Mouse (Mus musculus) brain, embryonic 14.5 days (tissue): ENCODE results near the gene Ascc1. TPM values are rescaled to one million over a fixed set of nuclear protein-coding genes. Genes with fewer than 3 reads are reported as not detected.
A peak's percentile ranks its signal among the peaks of the same experiment; 100 is the strongest.

Source experiments
- DNase-seq: peaks from one replicate; pipeline ENCODE4 v3.0.0-alpha.2; 2011; ENCODE audit warnings: low read depth
- CTCF ChIP-seq: fragments of 200-500 bp; IDR thresholded peaks from 2 replicates; pipeline ENCODE4 v1.5.1; 2012; ENCODE audit warnings: inconsistent platforms, mild to moderate bottlenecking, moderate library complexity, borderline replicate concordance; ENCODE audit not compliant: insufficient read depth, insufficient read length; ENCODE audit errors: extremely low read depth
- POLR2A ChIP-seq: fragments of 200-500 bp; IDR thresholded peaks from 2 replicates; pipeline ENCODE4 v1.6.1; 2012; ENCODE audit warnings: mild to moderate bottlenecking, inconsistent platforms, borderline replicate concordance; ENCODE audit not compliant: poor library complexity, insufficient read depth, insufficient read length, severe bottlenecking; ENCODE audit errors: extremely low read depth
- polyA plus RNA-seq: library from polyadenylated mRNA; depleted of rRNA; stranded (reverse); fragments of >200 nt; gene quantifications from 2 replicates; pipeline ENCODE4 v1.2.3, GENCODE M21; 2012

Ascc1 gene
- polyA plus RNA-seq, 1 experiment: 36.3 TPM

DNA sequence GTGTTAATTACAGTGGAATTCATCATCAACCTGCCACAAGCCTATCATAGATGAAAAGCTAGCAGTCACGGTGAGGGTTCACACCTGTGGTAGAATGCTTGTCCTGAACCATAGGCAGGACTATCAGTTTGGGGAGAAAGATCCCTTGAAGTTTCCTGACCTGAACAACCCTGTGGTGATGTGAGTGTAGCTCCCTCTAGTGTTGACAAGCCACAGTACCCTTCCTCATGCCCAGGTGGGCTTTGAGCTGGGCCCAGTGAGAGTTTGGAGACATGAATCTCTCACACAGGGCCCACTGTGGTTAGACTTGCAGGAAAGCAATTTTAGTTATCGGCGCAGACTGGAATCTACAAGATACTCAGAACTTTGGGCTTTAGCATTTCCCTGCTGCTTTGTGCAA, 63.9 kb downstream of the Ascc1 start:
- peak; percentile 67 for DNase-seq
- TF ChIP-seq CTCF (peak; percentile 72; the same call in 1 of the 2 replicates), POLR2A (no peak)

DNA sequence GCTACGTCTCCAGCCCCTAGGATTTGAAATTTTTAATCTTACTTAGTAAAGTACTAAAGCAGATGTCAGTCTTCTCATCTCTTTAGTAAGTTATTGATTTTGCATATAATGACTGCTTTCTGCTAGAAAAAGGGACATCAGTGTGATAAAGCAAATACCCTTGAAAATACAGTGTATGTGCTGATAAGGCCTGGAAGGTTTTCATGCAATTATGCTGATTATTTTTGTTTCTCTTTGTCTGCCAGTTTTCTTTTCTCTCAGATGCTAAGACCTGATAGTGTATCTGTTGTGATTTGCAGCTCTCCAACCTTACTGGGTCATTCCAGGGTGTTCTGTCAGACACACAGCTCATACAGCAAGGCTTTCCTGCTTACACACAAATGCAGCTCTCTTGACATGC, 72.6 kb downstream of the Ascc1 start:
- no peak for DNase-seq
- TF ChIP-seq POLR2A: no peak
- TF ChIP-seq CTCF: no peak

DNA sequence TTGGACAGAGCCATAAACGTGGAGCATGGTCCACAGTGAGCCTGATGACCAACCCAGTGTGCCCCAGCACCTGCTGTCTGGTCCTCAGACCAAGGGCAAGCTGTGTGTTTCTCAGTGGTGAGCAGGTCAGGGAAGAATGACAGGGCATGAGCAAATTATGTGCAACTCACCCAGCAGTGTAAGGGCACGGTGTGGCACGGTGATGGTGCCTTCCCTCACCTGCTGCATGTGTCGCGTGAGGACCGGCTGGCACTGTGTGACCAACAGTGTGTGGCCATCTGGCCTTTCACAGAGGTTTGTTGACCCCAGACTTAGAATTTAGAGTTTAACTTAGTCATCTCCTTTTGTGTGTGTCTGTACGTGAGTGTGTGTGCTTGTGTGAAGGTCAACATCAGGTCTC, 74.6 kb downstream of the Ascc1 start:
- no peak for DNase-seq

DNA sequence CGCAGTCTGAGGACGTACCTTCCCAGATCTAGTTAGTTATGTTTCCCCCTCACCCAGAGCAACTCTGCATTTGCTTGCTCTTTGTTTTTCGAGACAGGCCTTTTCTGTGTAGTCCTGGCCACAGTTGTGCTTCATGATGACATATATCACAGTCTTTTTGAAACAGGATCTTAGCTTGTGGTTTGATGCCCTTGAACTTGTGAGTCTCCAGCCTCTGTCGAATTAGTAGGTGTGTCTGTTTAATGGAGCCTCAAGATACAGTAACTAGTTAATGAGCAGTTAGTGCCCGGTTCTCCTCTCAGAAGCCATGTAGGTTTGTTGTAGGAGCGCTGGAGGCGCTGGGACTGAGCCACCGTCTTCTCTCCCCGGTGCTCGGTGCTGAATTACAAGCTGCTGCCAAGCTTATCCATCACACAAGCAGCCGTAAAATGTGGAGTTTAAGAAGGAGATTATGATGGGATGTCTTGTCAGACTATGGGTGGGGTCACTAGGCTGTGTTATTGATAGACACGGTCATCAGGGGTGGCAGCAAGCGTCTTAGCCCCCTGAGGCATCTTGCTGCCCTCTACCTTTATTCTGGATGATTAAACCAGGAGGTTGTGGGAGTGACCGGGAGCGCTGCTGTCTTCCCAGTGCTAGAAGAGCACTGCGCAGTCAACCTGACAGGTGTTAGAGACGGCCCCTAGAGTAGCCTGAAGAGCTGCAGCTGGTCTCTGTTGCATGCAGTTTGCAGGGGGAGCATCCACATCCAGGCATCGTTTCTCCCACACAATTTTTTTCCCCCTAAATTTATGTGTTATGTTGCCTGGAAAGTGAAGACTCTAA, 75.3 kb downstream of the Ascc1 start:
- DNase-seq: peak; percentile 27
- TF ChIP-seq POLR2A (no peak), CTCF (no peak)

More for the DNA sequence above, 74.6 kb downstream of the Ascc1 start:
- TF ChIP-seq POLR2A: no peak
- no peak for TF ChIP-seq CTCF

DNA sequence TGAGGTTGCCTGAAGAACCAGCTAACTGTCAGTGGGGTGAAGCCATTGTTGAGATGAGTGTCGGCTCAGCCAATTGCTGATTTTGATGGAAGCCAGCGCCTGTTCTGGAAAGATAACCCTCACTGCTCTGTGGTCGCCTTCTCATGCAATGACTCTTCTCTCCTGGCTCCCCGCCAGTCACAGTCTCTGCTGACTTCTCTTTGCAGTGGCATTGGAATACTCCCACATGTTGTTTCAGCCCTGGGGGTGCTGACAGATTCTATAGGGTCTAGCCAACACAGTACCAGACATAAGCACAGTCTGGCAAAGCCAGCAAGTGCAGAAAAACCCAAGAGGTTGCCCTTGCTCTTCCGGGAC, 75.9 kb downstream of the Ascc1 start:
- DNase-seq: peak; percentile 67
- TF ChIP-seq CTCF (no peak), POLR2A (no peak)

DNA sequence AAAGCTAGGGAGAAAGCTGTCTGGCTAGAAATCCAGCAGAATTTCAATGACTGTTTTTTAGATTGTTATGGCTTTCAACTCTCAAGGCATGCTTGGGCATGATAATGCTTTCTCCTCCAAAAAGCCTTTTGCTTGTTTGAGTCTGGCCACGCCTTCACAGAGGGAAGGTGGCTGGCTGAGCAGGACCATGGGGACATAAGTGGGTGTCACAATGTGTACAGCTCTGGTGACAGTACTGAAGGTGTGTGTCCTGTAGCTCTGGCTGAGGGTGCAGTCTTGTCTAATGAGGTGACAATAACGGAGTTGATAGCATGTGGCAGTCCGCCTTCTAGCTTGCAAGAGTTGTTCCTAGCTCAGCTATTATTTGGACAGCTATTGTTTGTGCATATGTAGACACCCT, 77.6 kb downstream of the Ascc1 start:
- no peak for DNase-seq

DNA sequence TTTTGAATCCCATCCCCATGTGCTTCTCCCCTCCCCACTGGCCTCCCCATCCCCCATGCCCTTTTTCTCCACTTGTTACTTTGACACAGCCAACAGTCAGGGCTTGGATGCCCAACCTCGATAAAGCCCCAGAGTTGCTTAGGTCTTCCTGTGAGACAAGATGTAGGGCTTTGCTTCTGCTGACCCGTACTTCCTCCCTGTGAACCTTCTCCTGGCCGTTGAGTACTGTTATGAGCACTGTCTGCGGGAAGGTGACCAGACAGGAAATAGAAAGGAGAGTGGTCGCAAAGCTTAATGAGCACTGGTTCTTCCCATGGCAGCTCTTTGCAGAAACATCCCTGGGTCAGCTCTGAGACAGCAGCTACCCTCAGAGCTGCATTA, 78.0 kb downstream of the Ascc1 start:
- TF ChIP-seq POLR2A (no peak), CTCF (no peak)
- no peak for DNase-seq

More for the DNA sequence above, 77.6 kb downstream of the Ascc1 start:
- TF ChIP-seq CTCF (no peak), POLR2A (no peak)

GRCm38 (mm10) chr10:60080982-60081825, 78.6 kb downstream of the Ascc1 start:
- DNase-seq: peak; percentile 65
- TF ChIP-seq POLR2A: no peak
- no peak for TF ChIP-seq CTCF

GRCm38 (mm10) chr10:60081905-60082304, 79.3 kb downstream of the Ascc1 start:
- TF ChIP-seq CTCF (no peak), POLR2A (no peak)
- peak; percentile 47 for DNase-seq

DNA sequence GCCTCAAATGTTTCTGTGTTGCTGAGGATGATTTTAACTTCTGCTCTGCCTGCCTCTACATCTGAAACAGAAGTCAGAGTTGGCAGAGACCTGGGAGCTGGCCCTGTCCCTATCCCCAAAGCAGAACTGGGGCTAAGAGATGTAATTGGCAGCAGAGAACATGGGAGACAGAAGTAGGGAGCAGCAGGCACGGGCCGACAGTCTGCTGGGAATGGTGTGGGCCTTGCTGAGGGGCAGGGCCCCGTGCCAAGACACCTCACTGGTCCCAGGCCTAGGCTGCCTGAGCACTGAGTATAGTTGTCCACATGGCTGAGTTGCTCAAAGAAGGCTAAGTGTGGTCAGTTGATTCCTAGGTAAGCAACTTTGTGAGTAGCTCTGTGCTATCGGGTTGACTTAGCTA, 81.5 kb downstream of the Ascc1 start:
- TF ChIP-seq CTCF (no peak), POLR2A (no peak)

GRCm38 (mm10) chr10:60092311-60092710, 89.7 kb downstream of the Ascc1 start:
- TF ChIP-seq CTCF (no peak), POLR2A (no peak)
- no peak for DNase-seq

More for the DNA sequence above, 81.5 kb downstream of the Ascc1 start:
- DNase-seq: peak; percentile 42

- no peak for DNase-seq
- no peak for TF ChIP-seq CTCF
- no peak for TF ChIP-seq POLR2A
These were observed 91.1 kb downstream of the Ascc1 start for GRCm38 (mm10) chr10:60093751-60094150.

GRCm38 (mm10) chr10:60095558-60095957, 93.0 kb downstream of the Ascc1 start:
- no peak for TF ChIP-seq POLR2A
- no peak for TF ChIP-seq CTCF

More at GRCm38 (mm10) chr10:60095558-60095957, 93.0 kb downstream of the Ascc1 start:
- no peak for DNase-seq
